ENCODE assay signal across 30 mouse cellular contexts in the genomic region with DNA sequence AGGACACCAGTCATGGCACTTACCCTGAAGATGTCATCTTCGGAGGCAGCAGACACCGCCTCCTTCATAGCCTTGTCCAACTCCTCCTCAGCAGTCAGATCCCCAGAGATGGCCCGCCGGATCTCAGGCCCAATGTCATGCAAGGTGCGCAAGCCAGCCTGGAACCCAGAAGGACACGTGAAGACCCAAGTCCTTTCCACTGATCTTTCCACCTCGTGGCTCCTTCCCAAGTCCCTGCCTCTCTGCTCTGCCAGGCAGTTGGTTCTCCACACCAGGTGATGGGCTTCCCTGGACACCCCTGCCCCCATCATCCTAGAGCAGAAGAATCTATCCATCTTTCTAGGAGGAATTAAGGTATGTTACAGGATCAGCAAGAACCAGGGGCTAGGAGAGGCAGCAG.
"Had no signal": no experiment of that assay in that cellular context is flagged by ENCODE, and none has a peak within 500 bp of the region (broad histone marks: within the 10 kb centered on the region; RNA-seq: fewer than 3 reads in every experiment).

No protein-coding gene starts in this region.

- H3K27ac ChIP-seq: limb, embryonic 10.5 days; limb, embryonic 12.5 days; limb, embryonic 13.5 days; limb, embryonic 15.5 days; liver, embryonic 12.5 days; liver, embryonic 13.5 days; liver, embryonic 14.5 days; liver, embryonic 15.5 days; lung, embryonic 15.5 days; macrophage; midbrain, embryonic 12.5 days; midbrain, embryonic 13.5 days; midbrain, embryonic 15.5 days; neural tube, embryonic 12.5 days had no signal

- H3K4me3 ChIP-seq: limb, embryonic 10.5 days; limb, embryonic 12.5 days; limb, embryonic 13.5 days; limb, embryonic 15.5 days; liver, embryonic 12.5 days; liver, embryonic 13.5 days; liver, embryonic 15.5 days; lung, embryonic 15.5 days; megakaryocyte, embryonic 14.5 days; midbrain, embryonic 12.5 days; midbrain, embryonic 13.5 days; midbrain, embryonic 15.5 days; myocyte; neural tube, embryonic 12.5 days had no signal

- H3K27me3 ChIP-seq: limb, embryonic 12.5 days; limb, embryonic 13.5 days; limb, embryonic 15.5 days; liver, embryonic 13.5 days; liver, embryonic 15.5 days; lung, embryonic 15.5 days; midbrain, embryonic 12.5 days; midbrain, embryonic 13.5 days; midbrain, embryonic 15.5 days; neural tube, embryonic 12.5 days had no signal

- H3K36me3 ChIP-seq: liver, embryonic 12.5 days; liver, embryonic 13.5 days; liver, embryonic 15.5 days; lung, embryonic 15.5 days; midbrain, embryonic 12.5 days had no signal

- H3K9me3 ChIP-seq: limb, embryonic 10.5 days; limb, embryonic 12.5 days; limb, embryonic 13.5 days; limb, embryonic 15.5 days; liver, embryonic 12.5 days; liver, embryonic 13.5 days; liver, embryonic 15.5 days; lung, embryonic 15.5 days; megakaryocyte, embryonic 14.5 days; midbrain, embryonic 12.5 days; midbrain, embryonic 13.5 days; midbrain, embryonic 15.5 days; neural tube, embryonic 12.5 days had no signal

- DNase-seq: left cerebral cortex, postnatal 4 days; liver; liver, embryonic 13.5 days; liver, postnatal 0 days; lung, adult 18-20 months; lung, adult 2 months; lung, embryonic 14.5 days; lung, postnatal 10 days; lung, postnatal 14 days; lung, postnatal 36 days; lung, postnatal 4 days; midbrain, embryonic 14.5 days had no signal

- H3K9ac ChIP-seq: limb, embryonic 12.5 days; limb, embryonic 13.5 days; limb, embryonic 15.5 days; liver, embryonic 12.5 days; liver, embryonic 13.5 days; liver, embryonic 14.5 days; liver, embryonic 15.5 days; liver, postnatal 0 days; lung, embryonic 14.5 days; lung, embryonic 15.5 days; midbrain, embryonic 12.5 days; midbrain, embryonic 13.5 days; midbrain, embryonic 15.5 days; neural tube, embryonic 12.5 days had no signal

- ATAC-seq: liver, embryonic 12.5 days; liver, postnatal 0 days; lung, postnatal 0 days; midbrain, embryonic 13.5 days; midbrain, embryonic 15.5 days; midbrain, embryonic 16.5 days had no signal

- H3K4me2 ChIP-seq: limb, embryonic 12.5 days; limb, embryonic 13.5 days; limb, embryonic 15.5 days; liver, embryonic 11.5 days; liver, embryonic 12.5 days; liver, embryonic 13.5 days; liver, embryonic 15.5 days; lung, embryonic 14.5 days; lung, embryonic 15.5 days; midbrain, embryonic 12.5 days; midbrain, embryonic 13.5 days; midbrain, embryonic 15.5 days; neural tube, embryonic 12.5 days had no signal

- H3K4me1 ChIP-seq: limb, embryonic 10.5 days; limb, embryonic 12.5 days; limb, embryonic 13.5 days; limb, embryonic 15.5 days; liver, embryonic 12.5 days; liver, embryonic 13.5 days; liver, embryonic 15.5 days; lung, embryonic 15.5 days; megakaryocyte, embryonic 14.5 days; midbrain, embryonic 12.5 days; midbrain, embryonic 13.5 days; midbrain, embryonic 15.5 days; neural tube, embryonic 12.5 days had no signal
